Mouse (Mus musculus) heart, postnatal 0 days (tissue): ENCODE results near the gene C5ar1.

Experiments used
- CTCF ChIP-seq: IDR thresholded peaks from 2 replicates; pipeline ENCODE4 v1.5.1; 2016; ENCODE audit warnings: antibody characterized with exemption, control low read depth, low read depth
- EP300 ChIP-seq: IDR thresholded peaks from 2 replicates; pipeline ENCODE4 v1.6.1; 2016; ENCODE audit warnings: antibody characterized with exemption, low read depth

- TF ChIP-seq EP300: no peak
- TF ChIP-seq CTCF: no peak
Observed at GRCm38 (mm10) chr7:16245958-16246357, 13.4 kb downstream of the C5ar1 start.
